Mouse (Mus musculus): ENCODE results near the gene Glrx5. TPM values are rescaled to one million over a fixed set of nuclear protein-coding genes. Genes with fewer than 3 reads are reported as not detected.

The Glrx5 gene
- polyA plus RNA-seq, 1 experiment: 22.5 TPM

- peaks cover 89% of the 10 kb centered on the region for H3K4me1 ChIP-seq (ENCODE audit: control insufficient read depth, insufficient read depth, low read length)
- no peak overlapping the region for H3K27ac ChIP-seq (ENCODE audit: insufficient read depth, low read depth, low read length)
- H3K4me3 ChIP-seq (ENCODE audit: insufficient read depth, low read length): no peak overlapping the region
- TF ChIP-seq CTCF (IDR thresholded peaks at IDR 0.05; ENCODE audit: low read depth, low read length) (no peak), POLR2A (IDR thresholded peaks at IDR 0.05; ENCODE audit: borderline replicate concordance, low read depth, low read length) (no peak)
These were observed 37.1 kb upstream of the Glrx5 start for GRCm38 (mm10) chr12:104995259-104995876.

GRCm38 (mm10) chr12:104996012-104996728 is 36.3 kb upstream of the Glrx5 start:
- H3K27ac ChIP-seq (ENCODE audit: insufficient read depth, low read depth, low read length): no peak overlapping the region
- H3K4me3 ChIP-seq (ENCODE audit: insufficient read depth, low read length): no peak overlapping the region
- H3K4me1 ChIP-seq (ENCODE audit: control insufficient read depth, insufficient read depth, low read length): peaks cover 87% of the 10 kb centered on the region

GRCm38 (mm10) chr12:104997159-104997558 is 35.3 kb upstream of the Glrx5 start:
- H3K4me3 ChIP-seq (ENCODE audit: insufficient read depth, low read length): no peak overlapping the region
- TF ChIP-seq CTCF (IDR thresholded peaks at IDR 0.05; ENCODE audit: low read depth, low read length) (no peak), POLR2A (IDR thresholded peaks at IDR 0.05; ENCODE audit: borderline replicate concordance, low read depth, low read length) (no peak)
- peaks cover 88% of the 10 kb centered on the region for H3K4me1 ChIP-seq (ENCODE audit: control insufficient read depth, insufficient read depth, low read length)
- no peak overlapping the region for H3K27ac ChIP-seq (ENCODE audit: insufficient read depth, low read depth, low read length)

More at GRCm38 (mm10) chr12:104996012-104996728, 36.3 kb upstream of the Glrx5 start:
- TF ChIP-seq CTCF (IDR thresholded peaks at IDR 0.05; ENCODE audit: low read depth, low read length) (no peak), POLR2A (IDR thresholded peaks at IDR 0.05; ENCODE audit: borderline replicate concordance, low read depth, low read length) (no peak)

- Histone ChIP-seq H3K4me1 (ENCODE audit: control insufficient read depth, insufficient read depth, low read length) (peaks cover 88% of the 10 kb centered on the region), H3K27ac (ENCODE audit: insufficient read depth, low read depth, low read length) (no peak overlapping the region), H3K4me3 (ENCODE audit: insufficient read depth, low read length) (no peak overlapping the region)
- TF ChIP-seq CTCF (IDR thresholded peaks at IDR 0.05; ENCODE audit: low read depth, low read length) (no peak), POLR2A (IDR thresholded peaks at IDR 0.05; ENCODE audit: borderline replicate concordance, low read depth, low read length) (no peak)
These were observed 34.7 kb upstream of the Glrx5 start for GRCm38 (mm10) chr12:104997641-104998293.

GRCm38 (mm10) chr12:104998541-104998940 is 33.9 kb upstream of the Glrx5 start:
- no peak overlapping the region for H3K4me3 ChIP-seq (ENCODE audit: insufficient read depth, low read length)
- TF ChIP-seq CTCF (IDR thresholded peaks at IDR 0.05; ENCODE audit: low read depth, low read length) (no peak), POLR2A (IDR thresholded peaks at IDR 0.05; ENCODE audit: borderline replicate concordance, low read depth, low read length) (no peak)
- H3K27ac ChIP-seq (ENCODE audit: insufficient read depth, low read depth, low read length): no peak overlapping the region
- H3K4me1 ChIP-seq (ENCODE audit: control insufficient read depth, insufficient read depth, low read length): peaks cover 91% of the 10 kb centered on the region

- Histone ChIP-seq H3K4me1 (ENCODE audit: control insufficient read depth, insufficient read depth, low read length) (peaks cover 93% of the 10 kb centered on the region), H3K27ac (ENCODE audit: insufficient read depth, low read depth, low read length) (peak overlapping the region; percentile 38), H3K4me3 (ENCODE audit: insufficient read depth, low read length) (no peak overlapping the region)
- TF ChIP-seq POLR2A (IDR thresholded peaks at IDR 0.05; ENCODE audit: borderline replicate concordance, low read depth, low read length) (no peak), CTCF (IDR thresholded peaks at IDR 0.05; ENCODE audit: low read depth, low read length) (no peak)
These were observed 33.3 kb upstream of the Glrx5 start for GRCm38 (mm10) chr12:104999171-104999570.

- TF ChIP-seq POLR2A (IDR thresholded peaks at IDR 0.05; ENCODE audit: borderline replicate concordance, low read depth, low read length) (no peak), CTCF (IDR thresholded peaks at IDR 0.05; ENCODE audit: low read depth, low read length) (no peak)
- peak overlapping the region; percentile 23 for H3K4me3 ChIP-seq (ENCODE audit: insufficient read depth, low read length)
- peaks cover 95% of the 10 kb centered on the region for H3K4me1 ChIP-seq (ENCODE audit: control insufficient read depth, insufficient read depth, low read length)
- H3K27ac ChIP-seq (ENCODE audit: insufficient read depth, low read depth, low read length): peak overlapping the region; percentile 78
These were observed 31.8 kb upstream of the Glrx5 start for GRCm38 (mm10) chr12:105000487-105001283.

GRCm38 (mm10) chr12:105001317-105001716 is 31.2 kb upstream of the Glrx5 start:
- peak overlapping the region; percentile 78 for H3K27ac ChIP-seq (ENCODE audit: insufficient read depth, low read depth, low read length)
- TF ChIP-seq POLR2A (IDR thresholded peaks at IDR 0.05; ENCODE audit: borderline replicate concordance, low read depth, low read length) (no peak), CTCF (IDR thresholded peaks at IDR 0.05; ENCODE audit: low read depth, low read length) (no peak)
- peaks cover 91% of the 10 kb centered on the region for H3K4me1 ChIP-seq (ENCODE audit: control insufficient read depth, insufficient read depth, low read length)
- no peak overlapping the region for H3K4me3 ChIP-seq (ENCODE audit: insufficient read depth, low read length)

- TF ChIP-seq POLR2A (IDR thresholded peaks at IDR 0.05; ENCODE audit: borderline replicate concordance, low read depth, low read length): no peak
- no peak for TF ChIP-seq CTCF (IDR thresholded peaks at IDR 0.05; ENCODE audit: low read depth, low read length)
- Histone ChIP-seq H3K4me3 (ENCODE audit: insufficient read depth, low read length) (no peak overlapping the region), H3K27ac (ENCODE audit: insufficient read depth, low read depth, low read length) (peak overlapping the region; percentile 3; the same call in 1 of the 2 replicates), H3K4me1 (ENCODE audit: control insufficient read depth, insufficient read depth, low read length) (peaks cover 90% of the 10 kb centered on the region)
These were observed 30.0 kb upstream of the Glrx5 start for GRCm38 (mm10) chr12:105002340-105003132.
